Mouse (Mus musculus) testis, adult 2 months (tissue): ENCODE measurements around the gene Pakap.

Source experiments
- CTCF ChIP-seq: fragments of 200-500 bp; IDR thresholded peaks from 2 replicates; pipeline ENCODE4 v1.5.1; 2012; ENCODE audit warnings: low read depth, mild to moderate bottlenecking, inconsistent platforms, low read length, moderate library complexity; ENCODE audit not compliant: control insufficient read depth, insufficient read depth, insufficient replicate concordance
- POLR2A ChIP-seq: fragments of 200-500 bp; IDR thresholded peaks from 2 replicates; pipeline ENCODE4 v1.6.1; 2012; ENCODE audit warnings: low read depth, mild to moderate bottlenecking, inconsistent platforms, low read length, moderate library complexity; ENCODE audit not compliant: control insufficient read depth

- no peak for TF ChIP-seq POLR2A
- peak; percentile 52; the same call in 1 of the 2 replicates for TF ChIP-seq CTCF
Observed at GRCm38 (mm10) chr4:57607247-57607942, 39.4 kb downstream of the Pakap start.
